Mouse (Mus musculus) cerebellum, adult 2 months (tissue): Measurements from ENCODE around the gene Eif5. TPM values are rescaled to one million over a fixed set of nuclear protein-coding genes. Genes with fewer than 3 reads are reported as not detected.
A peak's percentile ranks its signal among the peaks of the same experiment; 100 is the strongest.

Experiments used
- DNase-seq, 2 experiments: peaks; one replicate each; pipeline ENCODE4 v3.0.0; 2021
- H3K27ac ChIP-seq: fragments of 200-500 bp; 2 replicates; pipeline ENCODE4 v1.5.1; 2012; ENCODE audit warnings: low read length, control low read depth, inconsistent platforms; ENCODE audit not compliant: insufficient read depth
- H3K27me3 ChIP-seq: fragments of 200-500 bp; 2 replicates; pipeline ENCODE4 v1.6.1; 2012; ENCODE audit warnings: inconsistent platforms, mild to moderate bottlenecking, low read length, moderate library complexity; ENCODE audit not compliant: control insufficient read depth, insufficient read depth
- H3K4me1 ChIP-seq: fragments of 200-500 bp; 2 replicates; pipeline ENCODE4 v1.6.1; 2011; ENCODE audit warnings: low read length; ENCODE audit not compliant: control insufficient read depth, insufficient read depth
- H3K4me3 ChIP-seq: fragments of 200-500 bp; replicated peaks from 2 replicates; pipeline ENCODE3; 2011; ENCODE audit warnings: mild to moderate bottlenecking, low read depth, low read length, control low read depth; ENCODE audit not compliant: insufficient read depth
- CTCF ChIP-seq: fragments of 200-500 bp; IDR thresholded peaks from 2 replicates; pipeline ENCODE4 v1.5.1; 2011; ENCODE audit warnings: low read depth, mild to moderate bottlenecking, control low read depth, low read length, moderate library complexity, borderline replicate concordance; ENCODE audit not compliant: insufficient read depth
- POLR2A ChIP-seq: fragments of 200-500 bp; IDR thresholded peaks from 2 replicates; pipeline ENCODE4 v1.6.1; 2011; ENCODE audit warnings: low read length, control low read depth, borderline replicate concordance; ENCODE audit not compliant: insufficient read depth
- WGBS: fragments of 180-500 bp; shearing (Covaris S2); methylation state at CpG from one replicate; pipeline ENCODE4 v1.1.7; 2018; 5-methylcytosine and 5-hydroxymethylcytosine counted together
- polyA plus RNA-seq: library from polyadenylated mRNA; depleted of rRNA; stranded (reverse); fragments of >200 nt; gene quantifications from 2 replicates; pipeline ENCODE4 v1.2.3, GENCODE M21; 2012; rRNA removed

Gene Eif5
- polyA plus RNA-seq, 1 experiment, result 176 TPM

GRCm38 (mm10) chr12:111573315-111573714, 35.5 kb downstream of the Eif5 start:
- WGBS, result 25% methylated on average over 6 of the region's 6 CpGs
- DNase-seq, result peak in 1 of 2 experiments; percentile 16
- Histone ChIP-seq H3K4me1 (peaks cover 8% of the 10 kb centered on the region), H3K4me3 (peak overlapping the region; percentile 85), H3K27ac (no peak overlapping the region), H3K27me3 (no peaks in the 10 kb centered on the region)
- TF ChIP-seq CTCF, result no peak
- TF ChIP-seq POLR2A, result no peak

DNA sequence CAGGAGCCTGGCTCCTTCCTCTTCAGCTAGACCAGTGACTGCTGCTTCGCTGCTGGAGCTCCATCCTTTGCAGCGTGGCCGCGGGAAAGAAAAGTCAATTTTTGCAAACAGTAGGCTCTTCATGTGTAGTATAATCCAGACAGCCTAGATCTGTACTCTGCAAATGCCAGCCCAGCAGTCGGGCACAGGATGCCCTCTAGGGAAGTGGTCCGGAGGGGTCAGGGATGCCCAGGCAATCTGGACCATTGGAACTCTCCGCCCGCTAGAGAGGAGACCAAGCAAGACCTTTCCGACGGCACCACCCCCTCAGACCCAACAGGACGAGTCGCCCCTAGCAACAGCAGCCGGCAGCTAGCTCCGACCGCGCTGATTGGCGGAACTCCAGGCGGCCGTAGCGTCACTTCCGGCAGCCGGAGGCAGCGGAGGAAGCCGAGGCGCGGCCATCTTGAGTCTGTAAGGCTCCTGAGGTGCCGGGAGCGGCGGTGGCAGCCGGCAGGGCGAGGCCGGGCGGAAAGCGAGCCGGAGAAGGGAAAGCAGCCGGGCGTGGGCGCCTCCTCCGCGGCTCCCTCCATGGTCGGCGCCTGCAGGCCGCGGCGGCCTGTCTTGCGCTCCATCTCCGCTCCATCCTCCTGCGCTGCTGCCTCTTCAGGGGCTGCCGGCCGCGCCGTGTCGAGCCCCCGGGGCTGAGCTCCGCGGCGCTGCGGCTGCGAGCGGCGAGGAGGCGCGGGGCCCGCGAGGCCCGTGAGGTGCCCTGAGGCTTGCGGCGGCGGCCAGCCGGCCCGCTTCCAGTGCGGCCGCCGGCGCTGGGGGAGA, 36.5 kb downstream of the Eif5 start, which contains the start of gene Mark3:
Gene Mark3, plus strand, starts transcription at position 450 of the 813 bp plus-strand sequence.
- TF ChIP-seq CTCF, result no peak
- peak; percentile 80 for TF ChIP-seq POLR2A
- Histone ChIP-seq H3K4me3 (peak within 1 kb of the TSS; percentile 85), H3K27ac (peak within 1 kb of the TSS; percentile 89), H3K27me3 (no peaks in the 10 kb centered on the region), H3K4me1 (peaks cover 8% of the 10 kb centered on the region)
- under 1% methylated on average over 72 of the region's 75 CpGs for WGBS
- peak; percentile 98 for DNase-seq

GRCm38 (mm10) chr12:111574887-111575838, 37.3 kb downstream of the Eif5 start:
- Histone ChIP-seq H3K27ac (peak overlapping the region; percentile 89), H3K4me1 (peaks cover 12% of the 10 kb centered on the region), H3K4me3 (peak overlapping the region; percentile 85), H3K27me3 (no peaks in the 10 kb centered on the region)
- DNase-seq, result peak; percentile 60 to 65
- no peak for TF ChIP-seq CTCF
- 0 out of 2 replicates have a peak, but pooled peaks have one; percentile 9 for TF ChIP-seq POLR2A
- under 1% methylated on average over 58 of the region's 58 CpGs for WGBS

DNA sequence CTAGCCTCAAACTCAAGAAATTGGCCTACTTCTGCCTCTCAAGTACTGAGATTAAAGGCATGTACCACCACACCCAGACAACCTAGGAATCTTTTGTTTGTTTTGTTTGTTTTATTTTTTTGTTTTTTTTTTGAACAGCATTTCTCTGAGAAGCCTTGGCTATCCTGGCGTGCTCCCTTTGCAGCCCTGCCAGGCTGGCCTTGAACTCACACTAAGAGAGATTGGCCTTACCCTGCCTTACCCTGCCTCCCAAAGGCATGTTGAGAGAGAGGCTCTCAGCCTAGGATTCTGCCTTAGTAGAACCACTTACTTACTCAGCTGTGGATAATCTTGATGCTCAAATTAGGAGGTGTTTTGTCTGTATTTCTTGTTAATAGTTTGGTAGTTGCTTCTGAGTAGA, 45.2 kb downstream of the Eif5 start:
- TF ChIP-seq CTCF, result no peak
- no peak for TF ChIP-seq POLR2A
- Histone ChIP-seq H3K27me3 (no peaks in the 10 kb centered on the region), H3K4me3 (no peak overlapping the region), H3K4me1 (peaks cover 13% of the 10 kb centered on the region), H3K27ac (no peak overlapping the region)
- WGBS, result 66% methylated on average over 1 of the region's 1 CpGs
- DNase-seq, result no peak

DNA sequence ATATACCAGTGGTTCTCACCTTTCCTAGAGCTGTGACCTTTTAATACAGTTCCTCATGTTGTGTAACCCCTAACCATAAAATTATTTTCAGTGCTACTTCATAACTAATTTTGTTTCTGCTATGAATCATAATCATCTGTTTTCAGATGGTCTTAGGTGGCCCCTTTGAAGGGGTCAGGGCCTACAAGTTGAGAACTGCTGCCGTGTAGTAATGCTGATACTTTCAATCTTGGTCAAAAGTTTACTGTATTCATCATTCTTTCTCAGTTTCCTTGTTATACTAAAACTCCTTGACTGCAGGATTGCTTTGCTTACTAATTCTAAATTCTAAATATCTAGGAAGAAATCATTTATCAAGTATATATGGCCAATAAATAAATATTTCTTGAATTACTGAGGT, 46.6 kb downstream of the Eif5 start:
- DNase-seq, result no peak
- Histone ChIP-seq H3K27me3 (no peaks in the 10 kb centered on the region), H3K27ac (no peak overlapping the region), H3K4me1 (peaks cover 11% of the 10 kb centered on the region), H3K4me3 (no peak overlapping the region)
- TF ChIP-seq CTCF, result no peak
- no peak for TF ChIP-seq POLR2A
- 72% methylated on average over 1 of the region's 1 CpGs for WGBS

DNA sequence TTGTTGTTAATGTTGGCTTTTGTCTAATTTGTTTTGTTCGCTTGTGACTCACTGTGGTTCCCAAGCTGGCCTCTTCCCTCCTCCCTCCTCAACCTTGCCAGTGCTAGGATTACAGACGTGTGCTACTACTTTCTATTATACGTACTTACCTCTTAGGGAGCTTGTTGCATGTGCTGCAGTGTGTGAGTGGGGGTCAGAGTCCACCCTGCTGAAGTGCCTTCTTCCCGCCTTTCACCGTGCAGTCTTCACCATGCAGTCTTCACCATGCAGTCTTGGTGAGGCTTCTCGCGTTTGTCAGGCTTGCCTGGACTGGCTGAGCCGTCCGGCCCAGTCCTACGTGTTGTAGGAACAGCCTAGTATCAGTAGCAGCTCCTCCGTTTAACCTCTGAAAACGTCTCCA, 49.4 kb downstream of the Eif5 start:
- TF ChIP-seq CTCF (no peak), POLR2A (no peak)
- Histone ChIP-seq H3K27me3 (no peaks in the 10 kb centered on the region), H3K4me1 (peaks cover 6% of the 10 kb centered on the region), H3K27ac (no peak overlapping the region), H3K4me3 (no peak overlapping the region)
- no peak for DNase-seq
- 59% methylated on average over 12 of the region's 12 CpGs for WGBS

GRCm38 (mm10) chr12:111592407-111593021, 54.7 kb downstream of the Eif5 start:
- WGBS, result 74% methylated on average over 14 of the region's 14 CpGs
- no peak for DNase-seq
- Histone ChIP-seq H3K27ac (no peak overlapping the region), H3K4me3 (no peak overlapping the region), H3K4me1 (peaks cover 7% of the 10 kb centered on the region; the same call in 1 of the 2 replicates), H3K27me3 (no peaks in the 10 kb centered on the region)
- TF ChIP-seq CTCF (no peak), POLR2A (no peak)

- H3K4me1 ChIP-seq, result peaks cover 7% of the 10 kb centered on the region; the same call in 1 of the 2 replicates
- no peak overlapping the region for H3K27ac ChIP-seq
- peak; percentile 29 to 44 for DNase-seq
- TF ChIP-seq POLR2A (no peak), CTCF (no peak)
- H3K4me3 ChIP-seq, result no peak overlapping the region
- no peaks in the 10 kb centered on the region for H3K27me3 ChIP-seq
- 8% methylated on average over 2 of the region's 2 CpGs for WGBS
Observed at GRCm38 (mm10) chr12:111593775-111594174, 56.0 kb downstream of the Eif5 start.

Other genes starting within 250 kb of the Eif5 start
- gene Cdc42bpb, start 160.3 kb upstream of the Eif5 start, polyA plus RNA-seq, result 176 and 177 TPM in 2 replicates
- gene Lbhd2, start 131.2 kb upstream of the Eif5 start, polyA plus RNA-seq, result 1.5 and 2.5 TPM in 2 replicates
- 6.5 and 10.0 TPM in 2 replicates for gene Exoc3l4, start 121.0 kb upstream of the Eif5 start, polyA plus RNA-seq
- 0.87 and 1.2 TPM in 2 replicates for gene Tnfaip2, start 95.5 kb upstream of the Eif5 start, polyA plus RNA-seq
- gene Gm266, start 52.2 kb upstream of the Eif5 start, polyA plus RNA-seq, result 8.8 and 11.2 TPM in 2 replicates
- 80.0 and 81.4 TPM in 2 replicates for gene Mark3, start 36.5 kb downstream of the Eif5 start, polyA plus RNA-seq
- 5,042 and 5,433 TPM in 2 replicates for gene Ckb, start 134.3 kb downstream of the Eif5 start, polyA plus RNA-seq
- 14.2 and 14.4 TPM in 2 replicates for gene Trmt61a, start 140.1 kb downstream of the Eif5 start, polyA plus RNA-seq
- gene Bag5, start 175.2 kb downstream of the Eif5 start, polyA plus RNA-seq, result 52.7 and 54.4 TPM in 2 replicates
- gene Apopt1, start 175.2 kb downstream of the Eif5 start, polyA plus RNA-seq, result 46.8 and 49.8 TPM in 2 replicates
- gene Klc1, start 220.8 kb downstream of the Eif5 start, polyA plus RNA-seq, result 874 and 889 TPM in 2 replicates